Mouse (Mus musculus) heart, postnatal 10 days (tissue): ENCODE data around the gene Tmem82. TPM values are rescaled to one million over a fixed set of nuclear protein-coding genes. Genes with fewer than 3 reads are reported as not detected.

Experiments used
- DNase-seq, 2 experiments: peaks; one replicate each; pipeline ENCODE4 v3.0.0; 2021
- intact Hi-C: fragments of 180-260 bp; cut with DNase I; formaldehyde crosslinking; loops from one replicate; pipeline ENCODE4 v1.15.1; 2025
- total RNA-seq, 2 experiments: library from RNA; stranded (reverse); gene quantifications; 2 replicates each; pipeline ENCODE4 v1.2.3; 2021

Gene Tmem82
- total RNA-seq: 10 to 100 TPM; 11.2 to 15.6 TPM

DNA sequence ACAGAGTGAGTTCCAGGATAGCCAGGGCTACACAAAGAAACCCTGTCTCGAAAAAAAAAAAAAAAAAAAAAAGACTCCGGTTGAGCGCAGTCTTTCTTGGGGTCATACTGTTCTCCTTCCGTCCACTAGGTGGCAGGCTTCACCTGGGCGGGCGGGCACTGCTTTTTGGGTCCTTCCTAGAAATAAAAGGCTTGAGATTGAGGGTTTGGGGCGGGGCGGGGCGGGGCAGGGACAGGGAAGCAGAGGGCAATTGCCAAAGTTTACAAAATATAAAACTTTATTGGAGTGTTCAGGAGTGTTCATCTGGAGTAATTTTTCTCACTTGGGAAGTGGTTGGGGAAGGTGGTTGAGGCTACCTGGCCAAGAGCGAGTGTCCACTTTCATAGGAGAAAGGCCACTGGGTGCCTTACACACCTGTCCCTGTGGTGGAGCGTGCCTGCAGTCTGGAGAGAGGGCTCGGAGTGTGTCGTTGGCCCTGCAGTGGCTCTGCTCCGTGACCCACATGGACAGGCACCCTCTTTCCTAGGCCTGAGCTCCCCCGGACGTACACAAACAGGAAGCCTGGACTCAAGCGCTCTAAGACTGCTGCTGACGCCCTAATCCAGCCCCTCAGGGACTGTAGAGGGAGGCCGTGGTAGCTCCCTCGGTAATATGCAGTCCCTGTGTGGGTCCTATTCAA lies at the start of gene Tmem82:
Gene Tmem82, minus strand, starts transcription at position 69 of the 679 bp plus-strand sequence.
- DNase-seq: peak; percentile 76 to 85
- intact Hi-C loops: loop anchor here (2.0 to 5.0 kb wide), 3 partner anchors 62 to 339 kb away; no protein-coding TSS in a partner anchor

DNA sequence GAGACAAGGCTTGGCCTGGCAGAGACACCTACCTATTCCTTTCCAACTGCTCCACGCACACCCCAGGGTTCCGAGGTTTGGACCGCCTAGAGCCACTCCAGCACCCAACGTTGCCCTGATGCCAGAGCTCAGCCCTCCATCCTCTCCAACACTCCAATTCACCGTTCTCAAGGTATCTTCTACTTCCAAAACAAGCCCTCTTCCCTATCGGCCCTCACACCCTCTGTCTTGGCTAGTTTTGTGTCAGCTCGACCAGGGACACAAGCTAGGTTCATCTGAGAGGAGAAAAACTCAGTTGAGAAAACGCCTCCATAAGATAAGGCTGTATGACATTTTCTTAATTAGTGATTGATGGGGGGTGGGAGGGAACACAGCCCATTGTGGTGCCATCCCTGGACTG lies 46.4 kb upstream of the Tmem82 start, which contains the start of gene Plekhm2:
Gene Plekhm2, minus strand, starts transcription at position 101 of the 400 bp plus-strand sequence.
- intact Hi-C loops: loop anchor here (2.0 kb wide), 2 partner anchors 16 to 54 kb away; no protein-coding TSS in a partner anchor
- no peak for DNase-seq

DNA sequence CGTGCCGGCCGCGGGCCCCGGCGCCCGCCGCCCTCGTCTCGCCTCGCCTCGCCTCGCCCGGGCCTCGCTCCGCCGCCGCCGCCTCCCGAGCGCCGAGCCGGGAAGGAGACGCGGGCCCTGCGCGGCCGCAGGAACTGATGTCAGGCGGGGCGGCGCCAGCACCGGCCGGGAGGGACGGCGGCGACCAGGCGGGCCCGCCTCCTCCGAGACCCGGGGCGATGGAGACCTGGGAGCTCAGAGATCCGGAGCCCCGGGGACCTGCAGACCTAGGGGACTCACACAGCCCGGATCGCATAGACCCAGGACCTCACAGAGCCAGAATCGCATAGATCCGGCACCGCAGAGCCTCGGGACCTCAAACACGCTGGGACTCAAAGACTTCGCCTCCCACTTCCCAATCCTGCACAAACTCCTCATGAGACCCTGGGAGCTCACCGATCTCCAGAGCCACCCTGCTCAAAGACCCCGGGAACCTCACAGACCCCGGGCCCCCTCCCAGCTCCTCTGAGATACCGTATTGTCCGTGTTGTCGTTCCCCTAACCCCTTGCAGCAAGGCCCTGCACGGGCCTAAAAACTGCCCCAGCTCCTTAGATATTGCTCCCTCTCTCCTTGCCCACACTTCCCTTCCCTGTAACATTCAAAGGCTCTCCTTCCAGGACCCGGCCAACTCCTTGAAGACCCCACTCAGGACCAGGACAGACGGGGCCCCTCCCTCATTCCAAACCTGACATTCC lies 45.7 kb upstream of the Tmem82 start:
- intact Hi-C loops: loop anchor here (2.0 kb wide), 2 partner anchors 17 to 55 kb away; no protein-coding TSS in a partner anchor
- DNase-seq: peak; percentile 84

DNA sequence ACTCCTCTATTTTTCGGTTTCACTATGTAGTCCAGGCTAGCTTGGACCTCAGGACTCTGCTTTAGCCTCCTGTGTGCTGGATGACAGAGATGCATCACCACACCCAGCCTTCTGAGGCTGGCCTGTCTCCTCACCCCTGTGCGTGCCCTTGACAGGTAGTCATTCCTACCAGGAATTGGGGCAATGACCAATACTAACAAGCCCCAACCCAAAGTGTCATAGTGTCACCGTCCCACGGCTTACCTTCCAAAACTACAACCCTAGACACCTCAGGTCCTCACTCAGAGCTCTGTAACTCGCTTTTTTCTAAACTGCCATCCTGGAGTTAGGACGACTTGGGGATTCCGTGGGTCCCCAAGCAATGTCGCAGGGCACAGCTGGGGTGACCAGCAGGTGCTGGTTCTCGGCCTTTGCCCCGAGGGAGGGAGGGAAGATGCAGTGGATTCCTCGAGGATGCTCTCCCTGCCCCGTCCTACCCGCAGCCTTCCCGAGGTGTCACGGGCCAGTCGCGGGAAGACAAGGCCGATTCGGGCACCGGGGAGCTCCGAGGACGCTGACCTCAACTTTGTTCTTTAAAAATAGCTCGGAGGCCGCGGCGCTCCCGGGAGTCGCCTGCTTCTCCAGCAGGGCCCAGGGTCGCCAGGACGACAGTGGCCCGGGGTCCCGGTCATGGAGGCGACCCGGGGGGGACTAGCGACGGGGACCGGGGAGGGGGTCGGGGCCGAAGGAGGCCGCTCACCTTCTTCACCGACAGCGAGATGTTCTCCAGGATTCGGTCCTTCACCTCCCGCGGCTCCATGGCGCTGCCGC lies 44.9 kb upstream of the Tmem82 start:
- peak; percentile 64 to 69 for DNase-seq
- intact Hi-C loops: no loop called here

DNA sequence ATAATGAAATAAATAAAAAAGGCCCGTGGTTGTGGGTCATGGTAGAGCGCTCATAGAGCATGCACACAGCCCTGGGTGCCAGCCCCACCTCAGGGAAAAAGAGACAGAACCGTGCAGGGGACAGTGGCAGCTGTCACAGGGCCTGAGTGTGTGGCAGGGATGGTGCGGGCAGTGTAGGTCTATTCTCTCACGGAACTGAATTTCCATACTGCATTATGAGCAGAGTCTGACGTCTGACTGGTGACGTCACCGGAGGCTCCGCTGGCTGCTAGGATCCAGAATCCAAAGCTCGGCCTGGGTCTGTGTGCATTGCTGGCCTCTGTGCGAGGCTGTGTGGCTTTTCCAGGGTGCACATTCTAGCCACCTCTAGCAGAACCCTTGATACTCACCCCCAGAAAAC lies 42.5 kb upstream of the Tmem82 start:
- intact Hi-C loops: no loop called here
- DNase-seq: no peak

DNA sequence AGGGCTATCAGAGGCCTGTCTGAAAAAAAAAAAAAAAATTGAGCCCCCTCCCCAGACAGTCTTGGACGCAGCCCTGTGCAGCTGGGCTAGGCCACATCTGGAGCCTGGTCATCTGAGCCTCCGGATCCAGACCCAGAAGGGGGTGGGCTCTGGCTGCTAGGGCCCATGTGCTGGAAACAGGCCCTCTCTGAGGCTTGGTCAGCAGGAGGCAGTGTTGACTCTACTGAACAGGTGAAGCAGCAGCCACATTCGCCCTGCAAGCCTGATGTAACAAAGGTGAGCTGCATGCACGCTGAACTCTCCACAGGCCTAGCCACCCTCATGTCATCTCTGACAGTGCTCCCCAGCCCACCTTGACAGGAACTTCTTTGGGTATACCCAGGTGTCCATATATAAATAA lies 41.3 kb upstream of the Tmem82 start:
- intact Hi-C loops: no loop called here
- peak in 1 of 2 experiments; percentile 46 for DNase-seq

DNA sequence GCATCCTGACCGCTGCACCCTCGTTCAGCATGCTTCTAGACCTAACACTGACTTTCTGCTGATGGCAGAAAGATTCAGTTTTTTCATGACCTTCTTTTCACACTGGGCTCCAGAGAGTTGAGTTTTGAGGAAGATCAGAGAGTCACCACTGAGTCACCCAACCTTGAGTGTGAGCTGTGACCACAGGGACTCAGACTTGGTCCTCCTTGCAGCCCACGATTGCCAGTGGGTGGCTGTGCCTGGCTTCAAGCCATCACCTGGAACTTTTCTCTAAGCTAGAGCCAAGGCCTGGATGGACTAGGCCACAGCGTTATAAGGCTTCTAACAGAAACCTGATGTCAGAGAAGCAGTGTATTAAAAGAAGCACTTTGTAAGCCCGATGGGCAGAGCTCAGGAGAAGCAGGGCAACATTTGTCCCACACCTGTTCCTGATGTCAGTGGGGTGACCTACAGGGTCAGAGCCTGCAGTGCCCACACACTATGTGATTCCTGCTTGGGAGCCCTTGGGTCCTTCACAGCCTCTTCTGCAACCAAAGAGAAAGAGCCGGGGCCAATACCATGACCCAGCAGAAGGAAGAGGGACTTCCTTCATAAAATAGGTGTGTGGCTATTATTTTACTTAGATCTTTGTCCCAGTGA lies 40.5 kb upstream of the Tmem82 start:
- DNase-seq: no peak
- intact Hi-C loops: no loop called here

DNA sequence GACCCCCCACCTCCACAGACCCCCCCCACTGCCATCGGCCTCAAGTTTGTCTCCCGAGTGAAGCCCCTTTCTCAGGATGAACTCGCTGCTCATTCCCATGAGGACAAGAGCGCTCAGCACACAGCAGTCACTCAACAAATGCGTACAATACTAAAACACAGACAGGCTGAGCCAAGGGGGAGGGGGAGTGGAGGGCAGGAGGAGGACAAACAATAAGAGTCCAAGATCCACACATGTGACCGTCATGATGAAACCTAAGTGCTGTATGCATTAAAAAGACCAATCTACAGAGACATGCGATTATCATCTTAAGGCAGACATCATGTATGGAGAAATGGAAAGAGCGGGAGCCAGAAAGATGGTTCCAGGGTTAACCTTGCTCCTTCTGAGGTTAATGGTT lies 38.5 kb upstream of the Tmem82 start:
- intact Hi-C loops: no loop called here
- DNase-seq: no peak

DNA sequence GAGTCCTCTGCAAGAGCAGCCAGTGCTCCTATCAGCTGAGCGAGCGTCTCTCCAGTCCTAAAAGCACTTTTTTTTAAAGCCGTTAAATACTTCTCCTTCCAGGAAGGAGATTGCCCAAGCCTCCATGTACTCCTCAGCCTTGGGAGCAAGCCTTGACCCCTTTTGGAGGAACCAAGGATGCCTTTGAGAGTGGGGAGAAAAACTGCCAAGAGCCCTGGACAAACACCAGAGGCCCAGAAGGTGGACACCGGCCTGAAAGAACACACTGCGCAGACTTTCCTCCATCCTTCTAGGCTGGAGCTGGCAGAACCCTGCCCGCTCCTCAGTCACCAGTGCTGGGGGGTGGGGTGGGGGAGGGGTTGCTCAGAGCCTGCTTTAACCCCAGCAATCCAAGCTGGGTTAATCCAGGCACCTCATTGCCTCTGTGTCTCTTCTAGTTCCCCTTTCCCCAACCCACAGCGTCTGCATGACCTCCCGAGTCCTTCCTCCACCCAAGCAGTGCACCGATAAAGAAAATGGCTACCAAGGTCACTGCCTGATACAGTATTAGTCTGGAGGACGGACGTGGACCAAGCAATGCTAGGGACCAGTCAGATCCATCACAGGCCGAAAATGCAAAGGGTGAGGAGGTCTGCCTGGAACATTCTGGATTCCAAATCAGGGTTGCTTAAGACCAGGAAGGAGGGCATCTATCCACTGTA lies 37.6 kb upstream of the Tmem82 start:
- DNase-seq: peak; percentile 48 to 51
- intact Hi-C loops: no loop called here

DNA sequence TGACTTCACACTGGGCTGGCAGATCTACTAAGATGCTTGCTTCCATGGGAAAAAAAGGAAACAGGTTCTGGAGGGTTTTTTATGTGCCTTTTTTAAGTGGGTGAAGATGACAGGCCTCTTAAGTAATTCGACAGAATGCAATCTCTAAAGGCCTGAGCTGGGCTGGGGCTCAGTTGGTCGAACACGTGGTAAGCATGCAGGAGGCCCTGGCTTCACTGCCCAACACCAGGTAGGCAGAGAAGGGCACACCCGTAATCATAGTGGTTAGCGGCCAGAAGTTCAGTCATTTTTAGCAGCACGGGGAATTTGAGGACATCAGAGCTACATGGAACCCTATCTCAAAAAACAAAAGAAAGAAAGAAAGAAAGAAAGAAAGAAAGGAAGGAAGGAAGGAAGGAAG lies 36.1 kb upstream of the Tmem82 start:
- intact Hi-C loops: no loop called here
- peak in 1 of 2 experiments; percentile 55 for DNase-seq

DNA sequence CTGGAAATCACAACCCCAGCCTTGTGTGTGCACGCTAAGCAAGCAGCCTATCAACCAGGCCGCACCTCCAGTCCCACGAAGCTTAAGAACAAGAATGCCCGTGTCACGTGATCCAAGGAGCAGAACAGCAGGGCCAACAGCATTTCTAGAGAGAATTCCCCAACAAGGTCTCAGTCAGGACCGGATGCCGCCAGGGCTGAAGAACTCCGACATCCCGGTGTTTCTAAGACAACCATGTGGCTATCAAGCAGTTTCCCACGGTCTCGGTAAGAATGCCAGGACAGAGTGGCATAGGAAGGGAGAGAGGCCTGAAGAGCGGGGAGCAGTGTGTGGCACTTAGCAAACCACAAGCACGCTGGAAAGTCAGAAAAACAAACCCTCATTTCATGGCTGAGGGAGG lies 35.4 kb upstream of the Tmem82 start:
- no peak for DNase-seq
- intact Hi-C loops: no loop called here

DNA sequence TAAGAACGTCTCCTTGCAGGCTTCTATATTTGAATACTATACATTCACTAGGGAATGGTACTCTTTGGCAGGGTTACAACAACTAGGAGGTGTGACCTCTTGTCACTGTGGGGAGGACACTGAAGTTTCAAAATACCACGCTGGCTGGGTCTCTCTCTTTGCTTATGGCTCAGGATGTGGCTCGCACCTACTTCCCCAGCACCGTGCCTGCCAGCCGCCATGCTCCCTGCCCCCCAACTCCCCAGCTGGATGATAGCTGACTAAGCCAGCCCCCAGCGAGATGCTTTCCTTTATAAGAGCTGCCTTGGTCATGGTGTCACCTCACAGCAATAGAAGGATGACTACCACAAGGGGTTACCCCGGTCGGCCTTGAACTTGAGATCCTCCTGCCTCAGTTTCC lies 34.6 kb upstream of the Tmem82 start:
- intact Hi-C loops: no loop called here
- no peak for DNase-seq

DNA sequence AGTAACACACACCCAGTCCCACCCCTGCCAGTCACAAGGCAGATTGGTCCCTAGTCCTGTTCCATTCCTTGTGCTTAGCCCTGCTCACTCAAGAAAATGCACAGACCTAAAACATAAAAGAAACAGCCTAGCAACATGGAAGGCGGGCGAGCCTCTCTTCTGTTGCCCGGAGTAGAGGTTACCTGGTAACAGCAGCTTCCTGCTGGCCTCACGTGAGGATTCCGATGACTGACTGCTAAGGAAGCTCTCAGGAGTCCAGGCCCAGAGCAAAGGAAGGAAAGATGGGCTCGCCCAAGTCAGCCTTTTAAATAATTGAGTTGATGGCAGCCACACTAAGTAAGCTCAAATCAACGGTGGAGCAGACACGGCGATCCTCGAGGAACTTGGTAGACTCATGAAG lies 33.5 kb upstream of the Tmem82 start:
- intact Hi-C loops: no loop called here
- no peak for DNase-seq

DNA sequence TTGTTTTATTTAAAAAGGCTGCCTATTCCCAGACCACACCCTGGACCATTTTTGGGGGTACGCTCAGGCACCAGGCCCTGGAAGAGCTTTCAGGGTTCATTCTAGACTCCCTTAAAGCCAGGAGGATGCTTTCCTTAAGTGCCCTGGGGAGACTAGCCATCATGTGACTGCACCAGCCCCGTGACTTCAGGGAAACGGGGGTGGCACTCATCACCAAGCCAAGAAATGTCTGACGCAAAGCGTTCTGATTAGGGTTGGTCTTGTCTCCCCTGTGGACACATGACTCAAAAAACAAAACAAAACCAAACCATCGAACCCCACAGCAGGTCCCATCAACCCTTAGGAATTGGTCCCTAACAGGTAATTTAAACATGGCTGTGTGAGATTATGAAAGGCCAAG lies 32.9 kb upstream of the Tmem82 start:
- intact Hi-C loops: no loop called here
- peak in 1 of 2 experiments; percentile 43 for DNase-seq

DNA sequence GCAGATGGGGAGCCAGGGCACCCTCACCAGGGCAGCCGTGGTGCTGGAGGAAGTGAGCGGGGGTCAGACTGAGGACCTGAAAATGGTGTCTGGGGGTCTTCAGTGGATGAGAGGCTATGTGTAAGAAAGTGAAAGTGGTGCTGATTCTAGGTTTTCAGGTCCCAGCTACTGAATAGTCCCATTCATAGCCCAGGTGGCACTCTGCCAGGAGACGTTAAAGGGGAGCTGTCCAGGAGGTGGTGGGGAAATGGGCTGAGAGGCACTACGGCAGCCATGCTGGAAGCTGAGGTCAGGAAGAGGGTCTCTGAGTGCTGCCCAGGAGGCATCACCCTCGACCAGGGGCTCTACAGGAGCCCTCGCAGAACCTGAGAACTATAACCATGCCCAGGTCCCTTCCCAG lies 30.8 kb upstream of the Tmem82 start:
- DNase-seq: no peak
- intact Hi-C loops: no loop called here

DNA sequence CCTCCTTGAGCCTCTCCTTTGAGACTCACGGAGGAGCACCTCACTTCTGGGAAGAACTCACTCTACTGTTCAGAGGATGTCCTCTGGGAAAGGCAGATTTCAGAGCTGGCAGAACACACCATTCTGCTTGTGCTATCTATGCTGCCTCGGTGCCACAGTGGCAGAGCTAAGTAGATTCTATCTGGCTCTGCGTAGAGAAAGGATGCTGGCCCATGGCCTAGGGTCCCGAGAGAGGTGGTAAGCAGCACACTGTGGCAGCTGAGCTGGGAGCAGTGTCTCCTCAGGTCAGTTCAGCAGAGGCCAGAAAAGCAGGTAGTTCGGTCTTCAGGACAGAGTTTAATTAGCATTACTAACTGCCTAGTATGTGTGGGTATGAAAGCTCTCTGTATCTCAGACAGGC lies 29.8 kb upstream of the Tmem82 start:
- intact Hi-C loops: no loop called here
- peak in 1 of 2 experiments; percentile 80 for DNase-seq

DNA sequence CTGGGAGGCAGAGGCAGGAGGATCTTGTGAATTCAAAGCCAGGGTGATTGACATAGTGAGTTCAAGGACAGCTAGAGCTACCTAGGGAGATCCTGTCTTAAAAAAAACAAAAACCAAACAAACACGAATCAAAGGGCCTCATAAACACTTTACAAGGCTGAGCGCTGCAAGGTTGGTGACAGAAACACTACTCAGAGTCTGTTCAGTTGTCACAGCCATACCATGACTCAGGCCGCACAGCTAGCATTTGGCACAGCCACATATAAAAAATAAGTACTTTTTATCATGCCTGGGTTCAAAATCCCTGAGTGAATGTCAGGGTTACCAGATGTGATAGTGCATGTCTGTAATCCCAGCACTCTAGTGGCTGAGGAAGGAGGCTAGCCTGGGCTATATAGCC lies 28.8 kb upstream of the Tmem82 start:
- no peak for DNase-seq
- intact Hi-C loops: no loop called here

DNA sequence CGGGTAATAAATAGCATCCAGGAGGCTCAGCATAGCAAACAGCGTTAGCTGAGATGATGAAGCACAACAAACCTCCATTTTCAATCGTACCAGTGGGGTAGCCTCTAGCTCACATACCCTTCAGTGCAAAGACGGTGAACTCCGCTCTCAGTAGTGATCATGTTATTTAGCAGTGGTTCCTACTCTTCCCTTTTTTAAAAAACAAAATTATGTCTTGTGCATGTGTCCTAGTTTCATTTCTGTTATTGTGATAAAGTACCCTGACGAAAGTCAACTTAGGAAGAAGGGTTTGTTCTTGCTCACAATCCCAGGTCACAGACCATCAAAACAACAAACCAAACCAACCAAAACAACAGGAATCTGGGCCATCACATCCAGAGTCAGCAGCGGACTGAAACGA lies 27.6 kb upstream of the Tmem82 start:
- intact Hi-C loops: no loop called here
- DNase-seq: no peak

DNA sequence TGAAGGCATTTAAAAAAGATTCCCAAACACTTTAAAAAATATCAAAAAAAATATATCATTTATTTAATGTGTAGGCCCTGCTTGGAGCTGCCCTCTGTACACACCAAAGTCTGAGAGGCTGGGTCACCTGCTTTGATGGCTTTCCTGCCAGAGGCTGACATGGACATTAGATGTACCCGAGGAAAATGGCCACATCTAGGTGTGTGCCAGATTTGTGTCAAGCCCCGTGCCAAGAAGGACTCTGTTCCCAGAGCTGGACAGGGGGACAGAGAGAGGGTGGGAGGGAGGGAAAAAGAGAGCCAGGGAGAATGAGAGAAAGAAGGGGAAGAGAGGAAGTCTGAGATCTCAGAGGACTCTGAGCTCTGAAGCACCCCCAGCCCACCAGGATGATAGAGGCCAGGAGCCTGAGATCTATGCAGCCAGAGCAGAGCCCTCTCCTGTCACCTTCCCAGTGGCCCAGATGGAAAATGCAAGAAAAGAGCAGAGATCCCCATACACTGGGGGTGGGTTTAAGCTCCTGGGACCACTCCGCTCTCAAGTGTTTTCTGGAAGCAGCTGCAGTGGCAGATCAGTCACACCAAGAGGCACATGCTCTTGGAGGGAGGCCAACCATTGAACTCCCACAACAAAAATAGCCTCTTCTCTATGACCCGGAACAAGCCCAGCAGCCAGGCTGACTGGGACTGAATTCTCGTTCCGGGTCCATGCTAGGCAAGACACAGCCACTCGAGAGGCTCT lies 24.9 kb upstream of the Tmem82 start:
- intact Hi-C loops: no loop called here
- DNase-seq: peak; percentile 91 to 92
